Mouse (Mus musculus) inflammation-experienced regulatory T-cells, adult 16 weeks (primary cell): ENCODE data around the gene Barhl2. TPM values are rescaled to one million over a fixed set of nuclear protein-coding genes. Genes with fewer than 3 reads are reported as not detected.

ENCODE experiments used
- polyA plus RNA-seq: library from polyadenylated mRNA; unstranded; fragments of 100-300 nt; shearing (Covaris generic); gene quantifications from one replicate; pipeline ENCODE4 v1.2.1, GENCODE M21; 2017

Barhl2 gene
- polyA plus RNA-seq: not detected

GRCm38 (mm10) chr5:106457986-106458476 lies at the start of gene Barhl2:
Gene Barhl2 (minus strand): TSS chr5:106458166.

Other genes starting within 250 kb of the Barhl2 start
- not detected for gene Gm17304, start 150.9 kb upstream of the Barhl2 start, polyA plus RNA-seq
- 49.6 TPM for gene Zfp644, start 239.1 kb upstream of the Barhl2 start, polyA plus RNA-seq